Mouse (Mus musculus) brain, embryonic 14.5 days (tissue): Measurements from ENCODE around the gene Zfp462. TPM values are rescaled to one million over a fixed set of nuclear protein-coding genes. Genes with fewer than 3 reads are reported as not detected.

Experiments used
- DNase-seq: peaks from one replicate; pipeline ENCODE4 v3.0.0-alpha.2; 2011; ENCODE audit warnings: low read depth
- CTCF ChIP-seq: fragments of 200-500 bp; IDR thresholded peaks from 2 replicates; pipeline ENCODE4 v1.5.1; 2012; ENCODE audit warnings: inconsistent platforms, mild to moderate bottlenecking, moderate library complexity, borderline replicate concordance; ENCODE audit not compliant: insufficient read depth, insufficient read length; ENCODE audit errors: extremely low read depth
- POLR2A ChIP-seq: fragments of 200-500 bp; IDR thresholded peaks from 2 replicates; pipeline ENCODE4 v1.6.1; 2012; ENCODE audit warnings: mild to moderate bottlenecking, inconsistent platforms, borderline replicate concordance; ENCODE audit not compliant: poor library complexity, insufficient read depth, insufficient read length, severe bottlenecking; ENCODE audit errors: extremely low read depth
- polyA plus RNA-seq: library from polyadenylated mRNA; depleted of rRNA; stranded (reverse); fragments of >200 nt; gene quantifications from 2 replicates; pipeline ENCODE4 v1.2.3, GENCODE M21; 2012

The Zfp462 gene
- polyA plus RNA-seq, 1 experiment: 93.8 TPM

DNA sequence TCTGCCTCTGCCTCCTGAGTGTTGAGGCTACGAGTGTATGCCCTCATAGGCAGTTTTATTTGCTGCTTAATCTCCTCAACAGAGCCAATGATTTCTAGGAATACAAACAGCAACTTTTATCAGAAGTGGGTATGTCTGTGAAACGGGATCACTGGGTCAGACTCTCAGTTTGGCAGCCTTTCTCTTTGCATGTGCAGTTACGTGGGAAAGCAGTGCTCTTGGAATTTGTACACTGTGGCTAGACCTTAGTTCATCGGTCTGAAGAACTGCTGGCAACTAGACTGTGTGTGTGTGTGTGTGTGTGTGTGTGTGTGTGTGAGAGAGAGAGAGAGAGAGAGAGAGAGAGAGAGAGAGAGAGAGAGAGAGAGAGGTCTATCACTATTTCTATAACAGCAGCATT is 15.9 kb downstream of the Zfp462 start:
- no peak for TF ChIP-seq CTCF
- no peak for TF ChIP-seq POLR2A
- DNase-seq: no peak

DNA sequence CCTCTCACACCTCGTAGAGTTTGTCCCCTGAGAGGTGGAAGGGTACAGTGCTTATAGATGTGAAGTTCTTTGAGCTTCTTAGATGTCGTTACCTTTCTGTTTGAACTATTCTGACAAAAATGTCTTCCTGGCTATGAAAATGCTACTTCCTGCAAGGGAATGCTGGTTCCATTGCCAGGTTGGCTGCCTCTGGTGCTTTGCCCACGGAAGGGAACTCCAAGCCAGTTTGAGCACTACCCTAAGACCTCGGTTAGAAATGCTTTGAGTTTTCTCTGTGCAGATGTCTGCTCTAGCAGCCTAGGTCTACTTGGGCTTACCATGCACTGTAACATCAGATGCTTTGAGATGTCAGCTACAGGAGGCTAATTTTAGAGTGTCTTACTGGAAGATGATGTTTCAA is 17.3 kb downstream of the Zfp462 start:
- TF ChIP-seq POLR2A: no peak
- TF ChIP-seq CTCF: no peak
- DNase-seq: no peak

DNA sequence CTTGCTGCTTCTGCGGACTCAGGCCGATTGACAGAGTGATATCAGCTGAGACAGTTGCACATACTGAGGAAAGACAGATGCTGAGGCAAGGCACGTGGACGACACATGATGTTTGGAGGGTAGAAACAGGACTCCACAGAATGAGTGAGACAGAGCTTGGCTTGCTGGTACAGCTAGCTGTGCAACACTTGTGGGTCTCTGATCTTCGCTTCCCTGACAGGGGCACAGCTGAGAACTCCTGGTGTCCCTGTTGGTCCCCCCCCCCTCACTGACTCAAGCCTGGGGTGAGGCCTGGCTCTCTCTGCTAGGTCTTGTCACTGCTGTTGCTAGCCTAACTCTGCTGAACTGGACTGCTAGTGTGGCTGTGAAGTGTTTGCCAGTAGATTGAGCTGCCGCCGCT is 18.7 kb downstream of the Zfp462 start:
- no peak for TF ChIP-seq POLR2A
- no peak for TF ChIP-seq CTCF
- DNase-seq: no peak

DNA sequence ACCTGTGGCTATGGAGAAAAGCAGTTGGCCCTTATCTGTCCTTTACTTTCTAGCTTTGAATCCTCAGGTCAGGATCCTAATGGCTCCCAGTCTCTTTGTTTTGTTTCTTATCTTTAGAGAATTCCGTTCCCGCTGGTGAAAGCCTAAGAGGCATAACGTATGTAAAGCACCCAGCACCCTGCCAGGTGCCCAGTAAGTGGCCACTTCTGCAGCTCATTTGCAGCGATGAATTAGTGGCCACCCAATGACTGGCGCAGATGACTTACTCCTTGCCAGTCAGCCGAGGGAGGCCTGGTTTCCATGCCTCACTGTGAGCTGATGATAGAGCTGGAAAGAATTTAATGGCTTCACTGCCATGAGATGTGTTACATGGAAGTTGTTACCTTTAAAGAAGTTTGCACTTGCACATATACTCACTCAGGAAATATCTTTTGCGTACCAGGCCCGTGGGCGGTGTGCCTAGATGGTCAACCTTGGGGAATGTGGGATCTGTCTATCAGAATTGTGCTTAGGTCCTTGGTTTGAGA is 20.4 kb downstream of the Zfp462 start:
- TF ChIP-seq POLR2A: no peak
- no peak for TF ChIP-seq CTCF

DNA sequence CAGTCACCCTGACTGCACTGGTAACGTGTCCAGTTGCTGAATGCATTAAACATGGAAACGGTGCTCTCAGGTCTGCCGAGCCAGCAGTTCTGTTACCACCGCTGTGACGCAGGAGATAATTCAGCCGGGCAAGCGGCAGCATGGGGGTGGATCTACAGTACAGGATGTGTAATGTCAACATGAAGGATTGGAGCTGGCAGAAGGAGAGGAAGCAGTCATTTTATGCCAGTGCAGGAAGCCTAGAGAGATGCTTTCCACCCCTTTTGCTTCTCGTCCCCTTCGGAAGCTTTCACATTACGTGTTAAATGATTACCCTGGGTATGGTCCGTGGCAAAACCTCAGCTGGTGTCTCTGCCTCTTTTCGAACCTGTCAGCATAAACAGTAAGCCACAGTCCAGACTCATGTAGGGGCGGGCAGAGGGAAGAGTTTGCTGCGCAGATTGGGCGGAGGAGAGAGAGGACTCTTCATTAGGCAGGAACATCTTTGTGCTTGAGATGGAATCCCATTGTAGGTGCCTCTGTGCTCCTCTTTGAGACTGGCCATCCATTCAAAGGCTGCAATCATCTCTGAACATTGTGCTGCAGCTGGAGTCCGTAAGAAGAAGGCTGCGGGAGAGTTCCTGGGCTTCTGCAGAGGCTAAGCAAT is 21.4 kb downstream of the Zfp462 start:
- DNase-seq: peak; percentile 62
- TF ChIP-seq CTCF (no peak), POLR2A (no peak)

More for the DNA sequence above, 20.4 kb downstream of the Zfp462 start:
- DNase-seq: no peak

DNA sequence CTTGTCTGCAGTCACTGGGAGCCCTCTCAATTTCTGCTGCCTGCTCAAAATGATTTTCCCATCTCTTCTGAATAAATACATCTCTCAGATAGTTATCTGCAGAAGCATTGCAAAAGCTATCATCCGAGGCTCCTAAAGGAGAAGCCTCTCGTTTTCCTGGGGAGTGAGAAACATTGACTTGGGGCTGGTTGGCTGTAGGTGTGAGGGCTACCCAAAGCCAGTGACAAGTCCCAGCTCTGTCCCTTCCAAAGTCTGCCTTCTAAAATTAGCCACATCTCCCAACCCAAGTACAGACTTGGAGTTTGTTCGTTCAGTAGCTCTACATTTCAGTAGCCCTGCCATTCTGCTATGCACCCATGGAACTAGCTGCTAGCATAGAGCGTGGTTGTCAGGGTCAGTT is 22.3 kb downstream of the Zfp462 start:
- no peak for DNase-seq
- TF ChIP-seq CTCF (no peak), POLR2A (no peak)

DNA sequence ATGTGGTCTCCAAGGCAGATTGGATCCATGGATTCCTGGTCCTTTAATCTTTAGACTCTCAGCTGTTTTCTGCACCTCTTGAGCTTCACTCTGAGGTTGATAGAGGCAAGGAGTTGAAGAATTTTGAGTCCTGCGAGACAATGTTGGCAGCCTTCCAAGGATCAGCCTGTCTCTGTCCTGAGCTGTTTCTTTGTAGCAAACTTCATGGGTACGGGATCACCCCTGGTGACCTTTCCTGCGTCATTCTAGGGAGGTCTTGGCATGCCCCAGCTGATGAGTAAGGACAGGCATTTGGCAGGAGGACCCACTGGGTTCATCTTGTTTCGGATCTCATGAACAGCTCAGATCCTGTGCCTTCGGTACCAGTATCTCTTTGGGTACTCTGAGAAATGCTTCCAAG is 22.9 kb downstream of the Zfp462 start:
- no peak for DNase-seq
- no peak for TF ChIP-seq CTCF

DNA sequence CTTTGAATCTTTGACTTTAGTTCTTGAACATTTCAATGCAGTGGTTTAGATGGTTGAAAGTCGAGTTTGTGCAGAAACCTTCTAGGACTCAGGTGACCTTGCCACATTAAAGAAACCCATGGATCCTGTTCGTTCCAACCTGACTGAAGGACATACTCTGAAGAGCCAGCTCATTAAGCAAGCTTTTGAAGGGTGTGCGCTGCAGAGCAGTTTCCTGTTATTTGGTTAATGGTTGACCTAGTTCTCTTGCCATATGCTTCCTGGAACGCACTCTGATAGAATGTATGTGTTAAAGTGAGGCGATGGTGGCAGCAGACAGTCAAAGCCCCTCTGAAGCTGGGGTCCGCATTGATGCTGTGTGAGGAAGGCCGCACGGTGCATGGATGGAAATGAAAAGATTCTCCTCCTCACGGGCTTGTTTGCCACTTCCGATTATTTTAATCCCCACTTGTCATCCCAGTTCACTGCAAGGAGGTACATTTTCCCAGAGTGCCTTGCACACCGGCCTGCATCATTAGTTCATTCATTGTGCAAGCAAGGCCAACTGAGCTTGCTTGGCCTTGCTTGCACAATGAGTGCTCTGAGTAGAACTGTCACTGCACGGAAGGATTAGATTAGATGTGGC is 24.9 kb downstream of the Zfp462 start:
- DNase-seq: no peak
- TF ChIP-seq CTCF: no peak
- TF ChIP-seq POLR2A: no peak

DNA sequence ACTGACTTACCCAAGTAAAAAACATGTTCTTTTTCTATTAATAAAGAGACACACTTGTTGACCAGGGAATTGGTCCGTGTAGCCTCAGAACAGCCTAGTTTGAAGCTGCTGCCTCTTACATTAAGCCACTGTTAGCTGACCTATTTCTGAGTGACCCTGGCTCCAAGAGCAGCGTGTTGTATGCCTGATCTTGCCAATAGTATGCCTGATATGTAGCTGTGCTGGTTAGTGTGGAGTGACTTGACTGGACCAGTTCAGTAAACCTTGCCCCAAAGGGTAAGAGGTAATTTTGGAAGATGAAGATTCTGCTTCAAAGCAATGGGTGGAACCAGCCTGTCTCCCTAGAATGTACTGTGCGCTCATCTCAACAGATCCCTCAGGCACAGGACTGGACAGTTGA is 26.5 kb downstream of the Zfp462 start:
- no peak for TF ChIP-seq CTCF
- TF ChIP-seq POLR2A: no peak
- DNase-seq: no peak

DNA sequence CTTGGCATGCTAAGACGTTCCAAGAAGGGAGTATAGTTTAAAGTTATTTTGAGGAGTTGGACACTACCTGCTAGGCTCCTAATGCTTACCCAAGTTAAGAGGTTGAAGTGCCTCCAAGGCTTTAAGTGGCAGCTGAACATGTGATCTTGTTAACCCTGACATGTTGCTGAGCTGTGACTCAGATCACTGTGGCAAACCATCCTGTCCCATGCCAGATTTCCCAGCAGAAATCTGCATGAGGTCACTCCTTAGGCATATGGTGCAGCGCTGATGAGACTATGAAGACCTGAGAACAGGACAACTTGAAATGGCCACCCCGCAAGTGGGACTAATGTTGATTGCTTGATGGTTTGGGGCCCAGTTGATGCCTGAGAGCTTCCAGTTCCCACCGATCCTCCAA is 27.2 kb downstream of the Zfp462 start:
- no peak for DNase-seq
- TF ChIP-seq CTCF (no peak), POLR2A (no peak)

DNA sequence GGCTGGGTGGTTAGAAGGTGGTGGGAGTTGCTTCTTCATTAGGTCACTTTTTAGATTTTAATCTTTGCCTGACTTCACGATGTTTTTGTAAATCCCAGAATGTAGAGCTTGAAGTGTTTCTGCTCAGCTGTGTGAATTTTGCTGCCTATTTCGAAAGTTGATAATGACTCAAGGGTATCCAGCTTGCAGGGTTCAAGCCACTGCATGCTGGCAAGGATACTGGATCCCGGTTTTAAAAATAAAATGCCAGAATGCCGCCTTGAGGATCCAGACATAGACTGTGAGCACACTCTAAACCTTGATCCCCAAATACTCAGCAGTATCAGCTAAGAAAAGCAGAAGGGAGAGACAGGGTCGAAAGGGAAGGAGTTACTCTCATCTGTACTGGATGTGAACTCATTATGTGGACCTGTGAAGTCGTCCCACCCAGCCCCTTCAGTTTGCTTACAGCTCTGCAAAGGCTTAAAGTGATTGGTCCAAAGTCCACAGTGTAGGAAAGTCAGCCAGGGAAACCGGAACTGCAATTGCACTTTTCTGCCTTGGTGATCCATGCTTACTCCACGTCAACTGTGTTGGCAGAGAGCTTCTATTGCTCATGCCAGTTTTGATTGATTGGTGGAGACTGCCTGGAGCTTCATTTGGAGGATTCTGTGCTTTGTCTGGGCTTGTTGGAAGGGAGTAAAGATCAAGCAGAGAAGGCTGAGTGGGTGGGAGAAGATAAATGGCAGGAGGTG is 28.1 kb downstream of the Zfp462 start:
- TF ChIP-seq POLR2A (no peak), CTCF (no peak)
- DNase-seq: no peak

DNA sequence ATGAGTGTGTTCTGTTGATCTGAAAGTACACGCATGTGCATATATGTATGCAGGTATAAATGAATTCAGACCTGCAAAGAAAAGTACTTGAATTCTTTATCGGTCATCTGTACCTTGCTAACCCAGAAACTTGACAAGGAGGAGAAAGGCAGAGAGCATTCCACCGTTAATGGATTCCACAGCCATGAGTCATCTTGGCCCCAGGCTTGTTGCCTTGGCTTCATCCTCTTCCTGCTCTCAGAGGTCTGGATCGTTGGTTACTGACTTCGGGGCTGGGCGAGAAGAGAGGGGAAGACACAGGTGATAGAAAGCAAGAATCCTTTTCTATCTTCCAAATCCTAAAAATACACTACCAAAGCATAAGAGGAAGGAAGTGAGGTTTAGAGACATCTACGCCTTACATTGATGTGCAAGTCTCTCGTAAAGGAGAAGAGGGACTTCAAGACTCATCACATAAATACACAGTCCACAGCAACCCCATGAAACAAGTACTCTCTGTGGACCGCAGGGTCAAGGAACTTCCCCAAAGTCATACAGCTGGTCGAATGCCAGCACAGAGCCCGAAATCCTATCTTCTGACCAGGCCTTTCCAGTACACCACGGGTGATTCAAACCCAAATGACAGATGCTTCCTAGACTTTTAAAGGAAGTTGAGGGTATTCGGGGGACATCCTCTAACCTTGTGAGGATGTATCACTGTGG is 35.1 kb downstream of the Zfp462 start:
- TF ChIP-seq POLR2A (no peak), CTCF (no peak)
- DNase-seq: peak; percentile 36

DNA sequence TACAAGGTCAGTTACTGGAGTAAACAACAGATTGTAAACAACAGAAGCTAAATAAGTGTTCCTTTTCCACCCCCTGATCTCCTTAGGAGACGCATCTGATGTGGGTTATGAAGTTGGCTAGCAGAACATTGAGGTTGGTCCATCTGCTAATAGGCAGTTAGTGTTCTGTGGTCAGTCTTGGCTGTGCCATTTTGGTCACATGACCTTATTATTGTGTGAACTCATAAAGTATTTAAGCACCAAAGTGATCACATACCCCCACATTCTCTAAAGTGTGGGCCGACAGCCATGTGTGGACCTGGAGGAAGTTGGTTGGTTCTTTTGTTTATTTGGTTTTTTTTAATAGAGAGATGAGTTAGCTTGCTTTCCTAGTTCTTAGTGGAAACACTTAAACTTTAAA is 39.7 kb downstream of the Zfp462 start:
- no peak for DNase-seq
- TF ChIP-seq POLR2A (no peak), CTCF (no peak)

DNA sequence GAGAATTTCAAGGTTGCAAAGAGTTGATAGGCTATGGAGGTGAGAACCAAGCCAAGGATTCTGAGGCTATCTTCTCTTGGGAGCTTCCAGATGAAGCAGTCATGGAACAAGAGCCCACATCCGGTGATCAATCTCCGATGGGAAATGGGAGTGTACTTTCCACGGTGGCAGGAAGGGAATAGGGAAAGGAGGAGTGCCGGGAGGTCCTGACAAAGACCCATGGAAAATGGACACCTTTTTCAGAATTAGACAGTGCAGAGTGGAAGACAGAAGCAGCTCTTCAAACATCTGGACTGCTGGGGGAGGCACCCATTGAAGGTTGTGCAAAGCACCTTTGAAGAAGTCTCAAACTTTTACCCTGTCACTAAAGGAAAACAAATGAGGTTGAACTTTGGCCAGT is 41.8 kb downstream of the Zfp462 start:
- no peak for DNase-seq
- no peak for TF ChIP-seq POLR2A
- TF ChIP-seq CTCF: no peak

DNA sequence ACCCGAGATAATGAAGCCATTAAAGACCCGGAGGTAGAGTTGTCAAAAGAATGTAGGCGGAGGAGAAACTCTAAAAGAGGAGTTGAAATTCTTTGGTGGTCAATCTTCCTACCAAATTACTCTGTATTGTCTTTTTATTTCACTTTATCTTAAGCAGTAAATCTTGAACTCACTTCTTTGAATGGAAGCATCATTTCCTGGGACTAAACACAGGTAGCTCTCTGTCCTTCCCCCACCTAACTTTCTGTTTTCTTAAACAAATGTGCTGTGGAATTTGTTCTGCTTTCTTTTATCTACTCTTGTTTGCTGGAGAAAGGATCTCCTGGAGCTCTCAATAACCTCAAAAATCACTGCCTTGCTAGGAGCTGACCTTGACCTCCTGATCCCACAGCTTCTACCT is 42.4 kb downstream of the Zfp462 start:
- TF ChIP-seq CTCF (no peak), POLR2A (no peak)
- DNase-seq: no peak
